Mouse (Mus musculus) activated CD4-positive, CD25-positive, alpha-beta regulatory T cell, adult 4 months (primary cell): ENCODE results near the gene Ly6g6c. TPM values are rescaled to one million over a fixed set of nuclear protein-coding genes. Genes with fewer than 3 reads are reported as not detected.
A peak's percentile ranks its signal among the peaks of the same experiment; 100 is the strongest.
"Not testable (repeated sequence)": the region's sequence is repeated elsewhere in the genome, so short reads cannot be mapped to it uniquely, and the experiment has no call there.

Experiments used
- ATAC-seq: one replicate; pipeline ENCODE4 v1.8.0; 2017
- polyA plus RNA-seq, 2 experiments: library from polyadenylated mRNA; unstranded; fragments of 100-300 nt; shearing (Covaris generic); gene quantifications; one replicate each; pipeline ENCODE4 v1.2.1; 2017

Ly6g6c gene
- polyA plus RNA-seq, 2 experiments from 2014 or later = not detected

- no peak for ATAC-seq
Measured at GRCm38 (mm10) chr17:35031880-35032279, 33.3 kb upstream of the Ly6g6c start.

GRCm38 (mm10) chr17:35032323-35032870 lies 32.8 kb upstream of the Ly6g6c start:
- no peak for ATAC-seq

- ATAC-seq = not testable (repeated sequence)
Measured at GRCm38 (mm10) chr17:35033703-35034102, 31.5 kb upstream of the Ly6g6c start.

GRCm38 (mm10) chr17:35034896-35035295 lies 30.3 kb upstream of the Ly6g6c start:
- no peak for ATAC-seq

GRCm38 (mm10) chr17:35039121-35039873 lies 25.9 kb upstream of the Ly6g6c start:
- ATAC-seq = no peak

GRCm38 (mm10) chr17:35043794-35044193 lies 21.4 kb upstream of the Ly6g6c start:
- ATAC-seq = no peak

- no peak for ATAC-seq
Measured at GRCm38 (mm10) chr17:35044904-35045806, 20.0 kb upstream of the Ly6g6c start.

GRCm38 (mm10) chr17:35045807-35046680 lies 19.1 kb upstream of the Ly6g6c start:
- ATAC-seq = no peak

- ATAC-seq = peak; percentile 80
Measured at GRCm38 (mm10) chr17:35046681-35047455, 18.3 kb upstream of the Ly6g6c start, which contains the start of gene Msh5. Msh5 (minus strand) TSS chr17:35046745.

- no peak for ATAC-seq
Measured at GRCm38 (mm10) chr17:35047688-35048087, 17.5 kb upstream of the Ly6g6c start.

- ATAC-seq = peak; percentile 11
Measured at GRCm38 (mm10) chr17:35048149-35048931, 16.8 kb upstream of the Ly6g6c start.

GRCm38 (mm10) chr17:35048932-35049440 lies 16.2 kb upstream of the Ly6g6c start:
- ATAC-seq = no peak

GRCm38 (mm10) chr17:35049561-35050016 lies 15.6 kb upstream of the Ly6g6c start, which contains the start of gene Clic1:
Clic1 (plus strand) TSS chr17:35049966.
- ATAC-seq = no peak

- no peak for ATAC-seq
Measured at GRCm38 (mm10) chr17:35050126-35050750, 14.9 kb upstream of the Ly6g6c start.

GRCm38 (mm10) chr17:35051156-35052086 lies 13.8 kb upstream of the Ly6g6c start:
- peak; percentile 91 for ATAC-seq

- ATAC-seq = no peak
Measured at GRCm38 (mm10) chr17:35052271-35052798, 12.9 kb upstream of the Ly6g6c start.

- ATAC-seq = no peak
Measured at GRCm38 (mm10) chr17:35055691-35056495, 9.3 kb upstream of the Ly6g6c start.
